Mouse (Mus musculus) left cerebral cortex, adult 2 months (tissue): ENCODE measurements around the gene Eya3. TPM values are rescaled to one million over a fixed set of nuclear protein-coding genes. Genes with fewer than 3 reads are reported as not detected.
"Not testable (repeated sequence)": the region's sequence is repeated elsewhere in the genome, so short reads cannot be mapped to it uniquely, and the experiment has no call there.

Source experiments
- DNase-seq, 2 experiments: peaks; one replicate each; pipeline ENCODE4 v3.0.0; 2021 to 2022; ENCODE audit warnings: low spot score in 2 of 2, mixed read lengths in 1 of 2; ENCODE audit errors: extremely low spot score in 1 of 2
- H3K27ac ChIP-seq: fragments of 200-600 bp; 2 replicates; pipeline ENCODE4 v1.8.1; 2022
- H3K4me3 ChIP-seq: fragments of 200-600 bp; 2 replicates; pipeline ENCODE4 v1.8.1; 2022
- CTCF ChIP-seq: fragments of 200-600 bp; IDR thresholded peaks from 2 replicates; pipeline ENCODE4 v1.8.1; 2022; ENCODE audit warnings: antibody characterized with exemption, mild to moderate bottlenecking, moderate library complexity
- intact Hi-C: fragments of 180-260 bp; cut with DNase I; formaldehyde crosslinking; loops from one replicate; pipeline ENCODE4 v1.15.1; 2025
- total RNA-seq, 2 experiments: library from RNA; stranded (reverse); gene quantifications; 2 replicates each; pipeline ENCODE4 v1.2.3; 2021

Eya3 gene
- total RNA-seq, 2 experiments from 2014 or later, result 31.0 to 33.5 TPM

- intact Hi-C loops, result no loop called here
- Histone ChIP-seq H3K4me3 (no peak overlapping the region), H3K27ac (no peak overlapping the region)
- no peak for DNase-seq
- TF ChIP-seq CTCF, result no peak
Measured at GRCm38 (mm10) chr4:132718251-132718650, 79.5 kb downstream of the Eya3 start.

GRCm38 (mm10) chr4:132728233-132728632 is 89.4 kb downstream of the Eya3 start:
- H3K27ac ChIP-seq, result no peak overlapping the region
- DNase-seq, result no peak
- H3K4me3 ChIP-seq, result no peak overlapping the region
- intact Hi-C loops, result no loop called here
- no peak for TF ChIP-seq CTCF

DNA sequence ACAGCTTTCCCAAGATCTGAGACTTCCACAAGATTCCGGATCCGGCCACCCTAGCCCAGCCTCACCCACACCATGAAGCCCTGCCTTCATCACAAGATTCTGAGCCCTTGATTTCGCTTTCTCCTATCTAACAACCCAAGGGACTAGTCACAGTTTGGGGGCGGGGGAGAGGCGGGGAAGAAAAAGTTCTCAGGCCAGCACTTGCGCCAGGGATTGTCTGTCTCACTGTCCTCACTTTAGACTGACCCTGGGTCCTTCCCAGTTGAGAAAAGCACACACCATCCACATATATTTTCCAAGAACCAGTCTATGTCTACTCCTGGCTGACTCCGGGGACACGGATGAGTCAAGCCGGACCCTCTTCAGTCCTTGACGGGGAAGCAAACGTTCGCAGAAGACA is 92.8 kb downstream of the Eya3 start:
- H3K27ac ChIP-seq, result no peak overlapping the region
- intact Hi-C loops, result no loop called here

DNA sequence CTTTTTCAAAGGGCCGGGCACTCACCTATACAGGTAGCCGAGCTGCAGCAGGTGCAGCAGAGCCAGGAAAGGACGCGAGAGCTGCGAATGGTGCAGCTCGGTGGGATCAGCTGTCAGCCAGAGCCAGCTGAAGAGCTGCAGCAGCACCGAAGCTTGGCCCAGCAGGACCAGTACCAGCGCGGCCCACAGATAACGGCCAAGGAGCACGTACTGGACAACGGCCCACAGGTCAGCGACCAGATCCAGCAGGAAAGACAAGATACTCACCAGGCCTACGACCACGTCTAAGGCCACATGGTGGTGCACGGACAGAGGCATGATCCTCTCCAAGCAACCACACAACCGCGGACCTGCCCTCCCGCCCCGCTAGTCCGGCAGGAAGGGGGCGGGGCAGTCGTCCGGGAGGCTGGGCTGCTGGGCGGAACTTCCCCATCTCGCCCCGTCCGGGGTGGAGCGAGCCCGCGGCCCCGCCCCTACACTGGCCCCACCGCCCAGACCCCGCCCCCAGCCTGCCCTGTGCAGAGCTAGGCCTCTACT is 93.4 kb downstream of the Eya3 start, which contains the start of gene Xkr8:
Gene Xkr8, minus strand, starts transcription at position 399 of the 537 bp plus-strand sequence.
- intact Hi-C loops, result no loop called here
- DNase-seq, result peak; percentile 70 to 76
- Histone ChIP-seq H3K27ac (no peak within 1 kb of the TSS), H3K4me3 (peak within 1 kb of the TSS; percentile 47)
- TF ChIP-seq CTCF, result no peak; the same call in 1 of the 2 replicates

More for the DNA sequence above, 92.8 kb downstream of the Eya3 start:
- no peak for TF ChIP-seq CTCF
- DNase-seq, result no peak
- peak overlapping the region; percentile 47 for H3K4me3 ChIP-seq

GRCm38 (mm10) chr4:132733071-132733770 is 94.4 kb downstream of the Eya3 start:
- peak; percentile 2; the same call in 1 of the 2 replicates for TF ChIP-seq CTCF
- Histone ChIP-seq H3K4me3 (no peak overlapping the region), H3K27ac (no peak overlapping the region)
- no peak for DNase-seq
- intact Hi-C loops, result no loop called here

- no peak for DNase-seq
- no peak overlapping the region for H3K27ac ChIP-seq
- intact Hi-C loops, result no loop called here
- H3K4me3 ChIP-seq, result no peak overlapping the region
- no peak for TF ChIP-seq CTCF
Measured at GRCm38 (mm10) chr4:132734766-132735165, 96.0 kb downstream of the Eya3 start.

DNA sequence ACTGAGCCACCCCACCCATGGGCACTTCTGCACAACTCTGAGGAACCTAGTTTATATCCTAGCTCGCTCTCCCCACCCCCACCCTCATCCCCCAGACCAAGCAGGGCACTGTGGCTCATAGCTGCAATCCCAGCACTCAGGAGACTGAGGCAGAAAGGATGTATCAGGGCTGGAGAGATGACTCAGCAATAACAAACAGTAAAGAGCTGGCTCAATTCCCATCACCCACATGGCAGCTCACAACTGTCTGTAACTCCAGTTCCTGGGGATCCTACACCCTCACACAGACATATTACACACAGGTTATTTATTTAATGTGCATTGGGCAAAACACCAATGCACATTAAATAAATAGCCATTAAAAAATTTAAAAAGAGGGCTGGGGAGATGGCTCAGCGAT is 96.6 kb downstream of the Eya3 start:
- no peak overlapping the region for H3K27ac ChIP-seq
- no peak for TF ChIP-seq CTCF
- DNase-seq, result no peak
- no peak overlapping the region for H3K4me3 ChIP-seq
- intact Hi-C loops, result no loop called here

GRCm38 (mm10) chr4:132735894-132736293 is 97.1 kb downstream of the Eya3 start:
- no peak for TF ChIP-seq CTCF
- intact Hi-C loops, result no loop called here
- DNase-seq, result no peak
- Histone ChIP-seq H3K4me3 (no peak overlapping the region), H3K27ac (no peak overlapping the region)

DNA sequence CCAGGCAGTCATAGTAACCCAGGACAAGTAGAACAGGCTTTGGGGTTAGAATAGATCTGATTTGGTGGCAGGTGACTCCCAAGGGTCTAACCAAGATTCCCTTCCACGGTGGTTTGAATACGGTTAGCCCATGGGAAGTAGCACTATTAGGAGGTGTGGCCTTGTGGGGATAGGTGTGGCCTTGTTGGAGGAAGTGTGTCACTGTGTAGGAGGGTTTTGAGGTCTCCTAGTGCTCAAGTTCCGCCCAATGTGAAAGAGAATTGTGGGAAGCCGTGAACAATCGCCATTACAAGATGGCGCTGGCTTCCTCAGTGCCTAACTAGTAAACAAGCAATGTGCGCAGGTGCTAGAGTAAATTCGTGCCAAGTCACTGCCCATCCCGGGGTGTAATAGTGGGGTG is 98.4 kb downstream of the Eya3 start:
- intact Hi-C loops, H3K27ac ChIP-seq, DNase-seq, H3K4me3 ChIP-seq: not testable (repeated sequence)

- H3K27ac ChIP-seq, result no peak overlapping the region
- intact Hi-C loops, result no loop called here
- no peak for DNase-seq
- no peak for TF ChIP-seq CTCF
- no peak overlapping the region for H3K4me3 ChIP-seq
Measured at GRCm38 (mm10) chr4:132741491-132741890, 102.7 kb downstream of the Eya3 start.

DNA sequence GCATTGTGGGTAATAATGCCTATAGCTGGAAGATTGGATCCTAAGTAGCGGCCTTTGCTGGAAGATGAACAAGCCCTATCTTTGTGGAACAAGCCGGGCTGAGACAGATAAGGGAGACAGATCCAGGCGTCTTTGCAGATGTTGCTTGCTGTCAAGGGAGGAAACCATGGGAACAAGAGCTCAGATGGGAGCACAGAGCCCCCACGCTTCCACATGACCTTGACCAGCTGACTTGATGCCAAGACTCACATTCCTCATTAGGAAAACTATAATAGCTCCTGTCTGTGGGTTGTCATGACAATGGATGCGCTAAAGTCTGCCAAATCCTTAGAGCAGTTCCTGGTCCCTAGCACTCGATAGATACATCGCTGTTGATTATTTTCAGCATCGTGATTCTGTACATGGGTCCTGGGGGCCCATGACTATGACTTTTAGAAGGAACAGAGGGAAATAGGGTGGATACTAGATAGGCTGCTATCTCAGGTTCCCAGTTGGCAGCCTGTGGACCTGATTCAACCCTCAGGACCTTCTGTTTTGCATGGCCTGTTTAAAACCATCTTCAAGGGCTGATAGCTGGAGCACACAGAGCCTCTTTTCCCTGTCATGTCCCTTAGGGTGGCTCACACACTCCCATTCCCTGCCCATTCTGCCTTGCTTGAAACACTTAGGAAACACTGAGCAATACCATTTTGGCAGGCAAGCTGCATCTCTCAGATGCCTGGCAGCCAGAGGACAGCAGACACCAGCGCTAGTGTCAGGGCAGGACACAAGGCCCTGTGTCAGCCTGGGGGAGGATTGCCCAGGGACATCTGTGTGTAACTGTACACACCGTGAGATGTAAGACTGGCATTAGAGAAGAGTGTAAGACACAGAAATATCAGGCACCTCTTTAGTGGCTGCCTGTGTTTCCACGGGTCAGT is 105.5 kb downstream of the Eya3 start:
- TF ChIP-seq CTCF, result no peak
- Histone ChIP-seq H3K27ac (peak overlapping the region; percentile 56), H3K4me3 (no peak overlapping the region)
- peak; percentile 20 to 57 for DNase-seq
- intact Hi-C loops, result no loop called here

GRCm38 (mm10) chr4:132746911-132747517 is 108.2 kb downstream of the Eya3 start:
- TF ChIP-seq CTCF, result no peak
- DNase-seq, result no peak
- Histone ChIP-seq H3K4me3 (no peak overlapping the region; the same call in 1 of the 2 replicates), H3K27ac (peak overlapping the region; percentile 61; the same call in 1 of the 2 replicates)
- intact Hi-C loops, result no loop called here
